Mouse (Mus musculus) kidney, adult 2 months (tissue): Measurements from ENCODE around the gene Prrg2.

Experiments
- CTCF ChIP-seq: fragments of 200-500 bp; conservative IDR thresholded peaks from 2 replicates; pipeline ENCODE4 v1.5.1; 2011; ENCODE audit warnings: low read depth, mild to moderate bottlenecking, control low read depth, low read length, moderate library complexity, mixed read lengths; ENCODE audit not compliant: insufficient read depth, insufficient read length
- POLR2A ChIP-seq: fragments of 200-500 bp; IDR thresholded peaks from one replicate; pipeline ENCODE4 v1.6.1; 2011; ENCODE audit warnings: low read depth, low read length, control low read depth

DNA sequence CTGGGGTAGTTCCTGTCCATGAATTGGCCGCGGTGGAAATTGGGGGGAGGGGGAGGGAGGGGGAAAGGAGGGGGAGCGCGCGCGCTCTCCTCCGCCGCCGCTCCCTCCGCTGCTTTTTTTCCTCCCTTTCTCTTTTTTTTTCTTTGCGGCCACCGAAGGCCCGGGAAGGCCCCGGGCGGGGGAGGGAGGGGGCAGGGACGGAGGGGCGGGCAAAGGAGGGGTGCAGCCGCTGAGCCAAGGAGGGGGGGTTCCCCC lies 9.7 kb downstream of the Prrg2 start, which contains the start of gene Prr12:
- TF ChIP-seq CTCF (no peak), POLR2A (no peak)
